Mouse (Mus musculus) hindbrain, postnatal 0 days (tissue): Measurements from ENCODE around the gene Chd2. TPM values are rescaled to one million over a fixed set of nuclear protein-coding genes. Genes with fewer than 3 reads are reported as not detected.

Experiments used
- ATAC-seq: fragments of 200-750 bp; cut with Nextera tagmentation; 2 replicates; pipeline ENCODE4 v1.8.0; 2017; ENCODE audit warnings: mild to moderate bottlenecking, moderate TSS enrichment, moderate library complexity
- DNase-seq: peaks from one replicate; pipeline ENCODE4 v3.0.0-alpha.2; 2015; ENCODE audit warnings: low spot score
- H3K27ac ChIP-seq: fragments of 300-500 bp; sonication (generic); 2 replicates; pipeline ENCODE4 v1.5.1; 2014; ENCODE audit warnings: mild to moderate bottlenecking
- H3K27me3 ChIP-seq: fragments of 300-500 bp; sonication (generic); 2 replicates; pipeline ENCODE4 v1.6.1; 2014; ENCODE audit warnings: low read length, mixed read lengths; ENCODE audit not compliant: insufficient read depth
- H3K36me3 ChIP-seq: fragments of 300-500 bp; sonication (generic); 2 replicates; pipeline ENCODE4 v1.6.1; 2014; ENCODE audit warnings: low read length, mixed read lengths; ENCODE audit not compliant: insufficient read depth
- H3K4me1 ChIP-seq: fragments of 300-500 bp; sonication (generic); 2 replicates; pipeline ENCODE4 v1.6.1; 2014; ENCODE audit warnings: antibody characterized with exemption, low read length, mixed read lengths; ENCODE audit not compliant: insufficient read depth
- H3K4me2 ChIP-seq: fragments of 300-500 bp; sonication (generic); 2 replicates; pipeline ENCODE4 v1.6.1; 2014; ENCODE audit warnings: low read depth, mild to moderate bottlenecking, low read length, moderate library complexity, mixed read lengths
- H3K4me3 ChIP-seq: fragments of 300-500 bp; sonication (generic); 2 replicates; pipeline ENCODE4 v1.5.1; 2014; ENCODE audit warnings: low read length
- H3K9ac ChIP-seq: fragments of 300-500 bp; sonication (generic); replicated peaks from 2 replicates; pipeline ENCODE4 v1.6.1; 2014; ENCODE audit warnings: mild to moderate bottlenecking, low read length, moderate library complexity, mixed read lengths
- H3K9me3 ChIP-seq: fragments of 300-500 bp; sonication (generic); 2 replicates; pipeline ENCODE4 v1.6.1; 2016; ENCODE audit warnings: low read length, mixed read lengths
- CTCF ChIP-seq: IDR thresholded peaks from 2 replicates; pipeline ENCODE4 v1.5.1; 2016; ENCODE audit warnings: antibody characterized with exemption, control low read depth, low read depth
- WGBS: fragments of 180-500 bp; shearing (Covaris S2); extraction: QIAGEN DNeasy Blood & Tissue Kit; methylation state at CpG from one replicate; pipeline ENCODE4 v1.1.7; 2014; 5-methylcytosine and 5-hydroxymethylcytosine counted together
- polyA plus RNA-seq: library from polyadenylated mRNA; unstranded; fragments of >200 nt; fragmentation: Nextera tagmentation; extraction: Ambion mirVana; gene quantifications from 2 replicates; pipeline ENCODE4 v1.2.1, GENCODE M21; 2015
- total RNA-seq: library from RNA; depleted of rRNA; stranded (reverse); fragments of >200 nt; gene quantifications from 2 replicates; pipeline ENCODE4 v1.2.3, GENCODE M21; 2014

Chd2 gene
- total and polyA plus RNA-seq, 2 experiments from 2014 or later, result 33.4 to 36.1 TPM

- H3K4me3 ChIP-seq, result no peak overlapping the region
- H3K4me1 ChIP-seq, result 0 out of 2 replicates have a peak, but pooled peaks cover 7% of the 10 kb centered on the region
- peaks cover 29% of the 10 kb centered on the region for H3K36me3 ChIP-seq
- H3K27ac ChIP-seq, result no peak overlapping the region
- no peak for TF ChIP-seq CTCF
- H3K4me2 ChIP-seq, result no peak overlapping the region
- WGBS, result 90% methylated on average over 3 of the region's 3 CpGs
- no peak for DNase-seq
- no peaks in the 10 kb centered on the region for H3K27me3 ChIP-seq
- no peak for ATAC-seq
- no peaks in the 10 kb centered on the region for H3K9me3 ChIP-seq
- H3K9ac ChIP-seq, result no peak overlapping the region
Observed at GRCm38 (mm10) chr7:73428525-73428924, 113.1 kb downstream of the Chd2 start.

GRCm38 (mm10) chr7:73427794-73428193 is 113.8 kb downstream of the Chd2 start:
- Histone ChIP-seq H3K27ac (no peak overlapping the region), H3K9ac (no peak overlapping the region), H3K36me3 (peaks cover 29% of the 10 kb centered on the region), H3K4me3 (no peak overlapping the region), H3K4me2 (no peak overlapping the region), H3K9me3 (no peaks in the 10 kb centered on the region), H3K4me1 (0 out of 2 replicates have a peak, but pooled peaks cover 7% of the 10 kb centered on the region), H3K27me3 (no peaks in the 10 kb centered on the region)
- 93% methylated on average over 6 of the region's 6 CpGs for WGBS
- TF ChIP-seq CTCF, result no peak
- DNase-seq (no peak), ATAC-seq (no peak)

- Histone ChIP-seq H3K27ac (no peak overlapping the region), H3K4me2 (no peak overlapping the region), H3K9me3 (no peaks in the 10 kb centered on the region), H3K36me3 (peaks cover 29% of the 10 kb centered on the region), H3K9ac (no peak overlapping the region), H3K4me1 (0 out of 2 replicates have a peak, but pooled peaks cover 7% of the 10 kb centered on the region), H3K4me3 (no peak overlapping the region), H3K27me3 (no peaks in the 10 kb centered on the region)
- DNase-seq, result no peak
- ATAC-seq, result no peak
- TF ChIP-seq CTCF, result no peak
- 80% methylated on average over 8 of the region's 8 CpGs for WGBS
Observed at GRCm38 (mm10) chr7:73426752-73427386, 114.8 kb downstream of the Chd2 start.

GRCm38 (mm10) chr7:73426235-73426634 is 115.4 kb downstream of the Chd2 start:
- no peak overlapping the region for H3K27ac ChIP-seq
- TF ChIP-seq CTCF, result no peak

GRCm38 (mm10) chr7:73425451-73425850 is 116.2 kb downstream of the Chd2 start:
- no peak overlapping the region for H3K9ac ChIP-seq
- H3K9me3 ChIP-seq, result no peaks in the 10 kb centered on the region
- H3K4me1 ChIP-seq, result 0 out of 2 replicates have a peak, but pooled peaks cover 7% of the 10 kb centered on the region
- ATAC-seq (no peak), DNase-seq (no peak)
- 89% methylated on average over 7 of the region's 7 CpGs for WGBS
- no peaks in the 10 kb centered on the region for H3K27me3 ChIP-seq
- no peak overlapping the region for H3K4me2 ChIP-seq
- H3K27ac ChIP-seq, result peak overlapping the region; percentile 46
- peaks cover 29% of the 10 kb centered on the region for H3K36me3 ChIP-seq
- TF ChIP-seq CTCF, result no peak
- no peak overlapping the region for H3K4me3 ChIP-seq

More at GRCm38 (mm10) chr7:73426235-73426634, 115.4 kb downstream of the Chd2 start:
- no peak for DNase-seq
- H3K4me2 ChIP-seq, result no peak overlapping the region
- ATAC-seq, result no peak
- no peaks in the 10 kb centered on the region for H3K9me3 ChIP-seq
- 60% methylated on average over 3 of the region's 3 CpGs for WGBS
- 0 out of 2 replicates have a peak, but pooled peaks cover 7% of the 10 kb centered on the region for H3K4me1 ChIP-seq
- no peak overlapping the region for H3K4me3 ChIP-seq
- no peak overlapping the region for H3K9ac ChIP-seq
- H3K27me3 ChIP-seq, result no peaks in the 10 kb centered on the region
- H3K36me3 ChIP-seq, result peaks cover 29% of the 10 kb centered on the region

GRCm38 (mm10) chr7:73424705-73425104 is 116.9 kb downstream of the Chd2 start:
- peaks cover 29% of the 10 kb centered on the region for H3K36me3 ChIP-seq
- no peaks in the 10 kb centered on the region for H3K27me3 ChIP-seq
- ATAC-seq (no peak), DNase-seq (peak; percentile 44)
- 0 out of 2 replicates have a peak, but pooled peaks cover 7% of the 10 kb centered on the region for H3K4me1 ChIP-seq
- TF ChIP-seq CTCF, result no peak
- H3K4me3 ChIP-seq, result no peak overlapping the region
- 0 out of 2 replicates have a peak overlapping the region, but pooled peaks have one; percentile 22 for H3K9ac ChIP-seq
- no peak overlapping the region for H3K4me2 ChIP-seq
- WGBS, result 30% methylated on average over 3 of the region's 3 CpGs
- peak overlapping the region; percentile 46 for H3K27ac ChIP-seq
- no peaks in the 10 kb centered on the region for H3K9me3 ChIP-seq

GRCm38 (mm10) chr7:73424243-73424642 is 117.4 kb downstream of the Chd2 start:
- peaks cover 25% of the 10 kb centered on the region for H3K36me3 ChIP-seq
- 0 out of 2 replicates have a peak overlapping the region, but pooled peaks have one; percentile 22 for H3K9ac ChIP-seq
- H3K9me3 ChIP-seq, result no peaks in the 10 kb centered on the region
- no peak for ATAC-seq
- H3K4me1 ChIP-seq, result 0 out of 2 replicates have a peak, but pooled peaks cover 7% of the 10 kb centered on the region
- TF ChIP-seq CTCF, result no peak
- H3K4me3 ChIP-seq, result no peak overlapping the region
- no peak for DNase-seq
- H3K4me2 ChIP-seq, result no peak overlapping the region
- no peaks in the 10 kb centered on the region for H3K27me3 ChIP-seq
- WGBS, result 12% methylated on average over 3 of the region's 3 CpGs
- H3K27ac ChIP-seq, result peak overlapping the region; percentile 46; the same call in 1 of the 2 replicates
